36 mouse cellular contexts compared by ENCODE assay signal in genomic region chr11:87840676-87841075, GRCm38 (mm10). TPM values are rescaled to one million over a fixed set of nuclear protein-coding genes. Genes with fewer than 3 reads are reported as not detected.
DNase-seq lines count a peak whose midpoint lies in the region; ATAC-seq and TF ChIP-seq lines count a peak whose summit lies in the region.
"Had no signal": no experiment of that assay in that cellular context is flagged by ENCODE, and none has a peak within 500 bp of the region (broad histone marks: within the 10 kb centered on the region; RNA-seq: fewer than 3 reads in every experiment).

No protein-coding gene starts in this region.

- peak overlapping the region; percentile 9; the same call in 1 of the 2 replicates for H3K4me2 ChIP-seq in heart, embryonic 12.5 days
- H3K4me2 ChIP-seq in lung, embryonic 14.5 days: no peak overlapping the region
- H3K4me2 ChIP-seq: embryonic facial prominence, embryonic 13.5 days; hindbrain, embryonic 14.5 days; midbrain, embryonic 13.5 days had no signal

- peaks cover 6% of the 10 kb centered on the region for H3K4me1 ChIP-seq in heart, embryonic 12.5 days (replicated peaks)
- H3K4me1 ChIP-seq in lung, embryonic 14.5 days (ENCODE audit: insufficient read depth): peaks cover 5% of the 10 kb centered on the region; the same call in 1 of the 2 replicates
- H3K4me1 ChIP-seq: embryonic facial prominence, embryonic 13.5 days; megakaryocyte, embryonic 14.5 days; midbrain, embryonic 13.5 days had no signal

- no peak for TF ChIP-seq CTCF in lung, embryonic 14.5 days (IDR thresholded peaks at IDR 0.05; ENCODE audit: low read depth)

- H3K36me3 ChIP-seq in heart, embryonic 12.5 days: no peaks in the 10 kb centered on the region
- H3K36me3 ChIP-seq in lung, embryonic 14.5 days (ENCODE audit: insufficient read depth): no peaks in the 10 kb centered on the region
- H3K36me3 ChIP-seq: embryonic facial prominence, embryonic 13.5 days; midbrain, embryonic 13.5 days had no signal

- peaks cover 10% of the 10 kb centered on the region for H3K27me3 ChIP-seq in heart, embryonic 12.5 days (replicated peaks)
- no peaks in the 10 kb centered on the region for H3K27me3 ChIP-seq in lung, embryonic 14.5 days (ENCODE audit: insufficient read depth, low read length)
- H3K27me3 ChIP-seq: embryonic facial prominence, embryonic 13.5 days; midbrain, embryonic 13.5 days had no signal

- ATAC-seq in heart, embryonic 12.5 days (ENCODE audit: insufficient number of reproducible peaks, low FRiP score): 0 out of 2 replicates have a peak, but pooled peaks have one; percentile 48
- no peak for ATAC-seq in lung, embryonic 14.5 days (ENCODE audit: insufficient read depth)
- ATAC-seq in megakaryocyte, adult 5-6 weeks (ENCODE audit: poor library complexity, severe bottlenecking): no peak
- ATAC-seq: forebrain, embryonic 14.5 days; liver, postnatal 0 days; midbrain, embryonic 13.5 days had no signal

- no peaks in the 10 kb centered on the region for H3K9me3 ChIP-seq in heart, embryonic 12.5 days (replicated peaks)
- no peaks in the 10 kb centered on the region for H3K9me3 ChIP-seq in lung, embryonic 14.5 days (ENCODE audit: low read depth, low read length)
- H3K9me3 ChIP-seq: embryonic facial prominence, embryonic 13.5 days; megakaryocyte, embryonic 14.5 days; midbrain, embryonic 13.5 days had no signal

- H3K9ac ChIP-seq in heart, embryonic 12.5 days: no peak overlapping the region
- no peak overlapping the region for H3K9ac ChIP-seq in lung, embryonic 14.5 days
- H3K9ac ChIP-seq: embryonic facial prominence, embryonic 13.5 days; hindbrain, embryonic 14.5 days; liver, postnatal 0 days; midbrain, embryonic 13.5 days had no signal

- 38% methylated on average over 8 of the region's 8 CpGs for WGBS in heart, embryonic 12.5 days
- WGBS in lung, embryonic 14.5 days: 55% methylated on average over 8 of the region's 8 CpGs

- intact Hi-C loops in heart, postnatal 36 days (cut with DNase I): no loop called here

- H3K4me3 ChIP-seq in heart, embryonic 12.5 days: no peak overlapping the region
- H3K4me3 ChIP-seq in lung, embryonic 14.5 days (ENCODE audit: low read depth, low read length): no peak overlapping the region
- H3K4me3 ChIP-seq: embryonic facial prominence, embryonic 13.5 days; erythroblast, embryonic 14.5 days; megakaryocyte, embryonic 14.5 days; midbrain, embryonic 13.5 days had no signal

- no peak for DNase-seq in heart, postnatal 36 days
- DNase-seq in layer of hippocampus, adult 9-11 months: peak; percentile 6
- DNase-seq in layer of hippocampus, adult 8-10 months (ENCODE audit: low spot score in 2 of 2): no peak
- DNase-seq in lung, embryonic 14.5 days: peak; percentile 15
- peak; percentile 72 for DNase-seq in lung, postnatal 36 days
- DNase-seq in frontal cortex, postnatal 10 days (ENCODE audit: low spot score in 2 of 2): no peak
- DNase-seq: adrenal gland, adult 8-10 months; B cell, adult 2 months; cerebellum, adult 18-20 months; cerebellum, postnatal 36 days; embryo, embryonic 11 days; gastrocnemius, postnatal 10 days; kidney, adult 2 months; liver, postnatal 0 days; right cerebral cortex, postnatal 14 days had no signal

- H3K27ac ChIP-seq in heart, embryonic 12.5 days (ENCODE audit: poor library complexity, severe bottlenecking): no peak overlapping the region
- no peak overlapping the region for H3K27ac ChIP-seq in lung, embryonic 14.5 days (ENCODE audit: low read depth)
- H3K27ac ChIP-seq: embryonic facial prominence, embryonic 13.5 days; hindbrain, embryonic 14.5 days; kidney, postnatal 0 days; midbrain, embryonic 13.5 days; stomach, postnatal 0 days had no signal

RNA-seq across cellular contexts. Expression of gene Mks1, which starts 12.3 kb away (rescaled TPM):
- 8.4 and 8.5 TPM in 2 replicates for polyA plus RNA-seq in heart, embryonic 12.5 days (2016; fragmentation: Nextera tagmentation; extraction: Ambion mirVana)
- total RNA-seq in heart, postnatal 36 days (2021): 1 to 10 TPM; 1.9 to 3.1 TPM
- 1 to 10 TPM; 6.3 to 8.1 (median 6.9) TPM for total RNA-seq in layer of hippocampus, adult 8-10 months (2022)
- polyA plus RNA-seq in lung, embryonic 14.5 days (2014; fragmentation: Nextera tagmentation; extraction: Ambion mirVana): 11.3 and 14.3 TPM in 2 replicates
- 2.8 and 4.8 TPM in 2 replicates for total RNA-seq in megakaryocyte, adult 5-6 weeks (2015)
- 2.6 and 5.0 TPM in 2 replicates for total RNA-seq in megakaryocyte, adult 5-6 weeks (2017)

RNA-seq across cellular contexts. Expression of gene Lpo, which starts 12.6 kb away (rescaled TPM):
- not detected in 2 replicates for polyA plus RNA-seq in heart, embryonic 12.5 days (2016; fragmentation: Nextera tagmentation; extraction: Ambion mirVana)
- total RNA-seq in heart, postnatal 36 days (2021): not detected
- 1 to 10 TPM in 1 of 4 experiments, under 1 TPM in 3; 0.20 to 1.0 (median 0.30) TPM for total RNA-seq in layer of hippocampus, adult 8-10 months (2022)
- 0.05 TPM in 1 of 2 replicates, not detected in the other for polyA plus RNA-seq in lung, embryonic 14.5 days (2014; fragmentation: Nextera tagmentation; extraction: Ambion mirVana)
- not detected in 2 replicates for total RNA-seq in megakaryocyte, adult 5-6 weeks (2015)
- total RNA-seq in megakaryocyte, adult 5-6 weeks (2017): not detected in 2 replicates
- total RNA-seq: adrenal gland, adult 8-10 months; gastrocnemius, postnatal 10 days; granulocyte monocyte progenitor cell, adult 5-6 weeks; liver, adult 2 months; MEL; monocyte, adult 5-6 weeks had no signal
- polyA plus RNA-seq: erythroblast, embryonic 14.5 days; limb, embryonic 11.5 days; liver, adult 2 months; liver, postnatal 0 days had no signal

RNA-seq across cellular contexts. Expression of gene Epx, which starts 34.7 kb away (rescaled TPM):
- 0.09 TPM in 1 of 2 replicates, not detected in the other for polyA plus RNA-seq in heart, embryonic 12.5 days (2016; fragmentation: Nextera tagmentation; extraction: Ambion mirVana)
- total RNA-seq in heart, postnatal 36 days (2021): not detected
- under 1 TPM in 2 of 4 experiments, not detected in 2; 0.16 to 0.35 TPM for total RNA-seq in layer of hippocampus, adult 8-10 months (2022)
- polyA plus RNA-seq in lung, embryonic 14.5 days (2014; fragmentation: Nextera tagmentation; extraction: Ambion mirVana): not detected in 2 replicates
- 2.9 and 6.0 TPM in 2 replicates for total RNA-seq in megakaryocyte, adult 5-6 weeks (2015)
- total RNA-seq in megakaryocyte, adult 5-6 weeks (2017): 16.3 and 19.6 TPM in 2 replicates
- total RNA-seq: adrenal gland, adult 8-10 months; liver, adult 2 months; MEL; monocyte, adult 5-6 weeks had no signal
- polyA plus RNA-seq: hindbrain, embryonic 14.5 days; kidney, adult 2 months; liver, adult 2 months had no signal

RNA-seq across cellular contexts. Expression of gene Mpo, which starts 47.3 kb away (rescaled TPM):
- polyA plus RNA-seq in heart, embryonic 12.5 days (2016; fragmentation: Nextera tagmentation; extraction: Ambion mirVana): 2.8 and 6.7 TPM in 2 replicates
- not detected for total RNA-seq in heart, postnatal 36 days (2021)
- under 1 TPM in 1 of 4 experiments, not detected in 3; 0.79 TPM for total RNA-seq in layer of hippocampus, adult 8-10 months (2022)
- 0.37 and 0.89 TPM in 2 replicates for polyA plus RNA-seq in lung, embryonic 14.5 days (2014; fragmentation: Nextera tagmentation; extraction: Ambion mirVana)
- 284 and 331 TPM in 2 replicates for total RNA-seq in megakaryocyte, adult 5-6 weeks (2015)
- total RNA-seq in megakaryocyte, adult 5-6 weeks (2017): 235 and 273 TPM in 2 replicates
- total RNA-seq: adrenal gland, adult 8-10 months; liver, adult 2 months; MEL; monocyte, adult 5-6 weeks had no signal
- polyA plus RNA-seq: frontal cortex, adult 2 months had no signal

RNA-seq across cellular contexts. Expression of gene Olfr462, which starts 51.4 kb away (rescaled TPM):
- not detected in 2 replicates for polyA plus RNA-seq in heart, embryonic 12.5 days (2016; fragmentation: Nextera tagmentation; extraction: Ambion mirVana)
- not detected for total RNA-seq in heart, postnatal 36 days (2021)
- total RNA-seq in layer of hippocampus, adult 8-10 months (2022): not detected
- not detected in 2 replicates for polyA plus RNA-seq in lung, embryonic 14.5 days (2014; fragmentation: Nextera tagmentation; extraction: Ambion mirVana)
- total RNA-seq in megakaryocyte, adult 5-6 weeks (2015): not detected in 2 replicates
- total RNA-seq in megakaryocyte, adult 5-6 weeks (2017): not detected in 2 replicates
- total RNA-seq: adrenal gland, adult 8-10 months; gastrocnemius, postnatal 10 days; granulocyte monocyte progenitor cell, adult 5-6 weeks; layer of hippocampus, postnatal 14 days; liver, adult 2 months; MEL; monocyte, adult 5-6 weeks had no signal
- polyA plus RNA-seq: embryonic facial prominence, embryonic 13.5 days; erythroblast, embryonic 14.5 days; forebrain, embryonic 14.5 days; frontal cortex, adult 2 months; hindbrain, embryonic 14.5 days; intestine, embryonic 14.5 days; kidney, adult 2 months; kidney, postnatal 0 days; large intestine, adult 2 months; limb, embryonic 11.5 days; liver, adult 2 months; liver, postnatal 0 days; midbrain, embryonic 13.5 days; neural tube, embryonic 11.5 days; stomach, postnatal 0 days; thymus, postnatal 0 days had no signal

Comparison
In these comparisons a context has a peak if more than half of its experiments do, and no peak if none do; other contexts are left out.
1. DNase-seq: peak in layer of hippocampus, adult 9-11 months (single experiment), lung, embryonic 14.5 days (single experiment) and lung, postnatal 36 days (single experiment); none in heart, postnatal 36 days (0 of 2), layer of hippocampus, adult 8-10 months (0 of 2) and frontal cortex, postnatal 10 days (0 of 2).